24 mouse cellular contexts compared by ENCODE assay signal in genomic region chr1:151140956-151141355, GRCm38 (mm10). TPM values are rescaled to one million over a fixed set of nuclear protein-coding genes. Genes with fewer than 3 reads are reported as not detected.
DNase-seq lines count a peak whose midpoint lies in the region; ATAC-seq and TF ChIP-seq lines count a peak whose summit lies in the region.
"Had no signal": no experiment of that assay in that cellular context is flagged by ENCODE, and none has a peak within 500 bp of the region (broad histone marks: within the 10 kb centered on the region; RNA-seq: fewer than 3 reads in every experiment).

No protein-coding gene starts in this region.

- H3K9me3 ChIP-seq in embryonic facial prominence, embryonic 10.5 days = no peaks in the 10 kb centered on the region
- H3K9me3 ChIP-seq in embryonic facial prominence, embryonic 14.5 days (ENCODE audit: control insufficient read depth, low read length) = no peaks in the 10 kb centered on the region
- no peaks in the 10 kb centered on the region for H3K9me3 ChIP-seq in limb, embryonic 12.5 days
- H3K9me3 ChIP-seq: forebrain, embryonic 13.5 days; G1E; heart, embryonic 15.5 days; hindbrain, embryonic 10.5 days had no signal

- no peak overlapping the region for H3K4me2 ChIP-seq in embryonic facial prominence, embryonic 14.5 days (ENCODE audit: low read depth, low read length)
- H3K4me2 ChIP-seq in limb, embryonic 12.5 days = no peak overlapping the region
- H3K4me2 ChIP-seq: forebrain, embryonic 13.5 days; heart, embryonic 15.5 days; hindbrain, embryonic 14.5 days had no signal

- no peak for TF ChIP-seq CTCF in layer of hippocampus, adult 2 months (conservative IDR thresholded peaks at IDR 0.05)

- H3K27me3 ChIP-seq in embryonic facial prominence, embryonic 10.5 days (replicated peaks; ENCODE audit: low read depth, poor library complexity, severe bottlenecking) = no peaks in the 10 kb centered on the region
- H3K27me3 ChIP-seq in embryonic facial prominence, embryonic 14.5 days (replicated peaks; ENCODE audit: control insufficient read depth, insufficient read depth, low read length) = no peaks in the 10 kb centered on the region
- H3K27me3 ChIP-seq in limb, embryonic 12.5 days = no peaks in the 10 kb centered on the region
- H3K27me3 ChIP-seq: forebrain, embryonic 13.5 days; heart, embryonic 15.5 days had no signal

- peak; percentile 79; the same call in 1 of the 2 replicates for ATAC-seq in embryonic facial prominence, embryonic 14.5 days (ENCODE audit: low read depth)
- ATAC-seq in limb, embryonic 12.5 days (ENCODE audit: insufficient number of reproducible peaks, insufficient read depth, low FRiP score, low TSS enrichment, low read depth) = 0 out of 2 replicates have a peak, but pooled peaks have one; percentile 60
- ATAC-seq: CD4-positive, CD25-positive, alpha-beta regulatory T cell, adult 4 months; forebrain, embryonic 13.5 days; intestine, postnatal 0 days had no signal

- H3K4me3 ChIP-seq in embryonic facial prominence, embryonic 10.5 days = no peak overlapping the region
- no peak overlapping the region for H3K4me3 ChIP-seq in embryonic facial prominence, embryonic 14.5 days (ENCODE audit: low read depth, low read length)
- no peak overlapping the region for H3K4me3 ChIP-seq in limb, embryonic 12.5 days (replicated peaks)
- H3K4me3 ChIP-seq in layer of hippocampus, adult 2 months = no peak overlapping the region
- H3K4me3 ChIP-seq: forebrain, embryonic 13.5 days; heart, embryonic 15.5 days; hindbrain, embryonic 10.5 days had no signal

- H3K4me1 ChIP-seq in embryonic facial prominence, embryonic 10.5 days = peaks cover 11% of the 10 kb centered on the region
- H3K4me1 ChIP-seq in embryonic facial prominence, embryonic 14.5 days (ENCODE audit: control insufficient read depth, insufficient read depth, low read length) = no peaks in the 10 kb centered on the region
- H3K4me1 ChIP-seq in limb, embryonic 12.5 days (replicated peaks) = peaks cover 9% of the 10 kb centered on the region
- H3K4me1 ChIP-seq: forebrain, embryonic 13.5 days; hindbrain, embryonic 10.5 days had no signal

- 48% methylated on average over 3 of the region's 3 CpGs for WGBS in embryonic facial prominence, embryonic 10.5 days
- WGBS in embryonic facial prominence, embryonic 14.5 days = 19% methylated on average over 3 of the region's 3 CpGs
- WGBS in limb, embryonic 12.5 days = 26% methylated on average over 3 of the region's 3 CpGs

- no peak overlapping the region for H3K9ac ChIP-seq in embryonic facial prominence, embryonic 14.5 days (ENCODE audit: low read depth, low read length)
- H3K9ac ChIP-seq in limb, embryonic 12.5 days (replicated peaks) = no peak overlapping the region
- H3K9ac ChIP-seq: forebrain, embryonic 13.5 days; heart, embryonic 15.5 days; hindbrain, embryonic 14.5 days had no signal

- DNase-seq in embryo, embryonic 11 days = peak; percentile 6
- DNase-seq in embryo, embryonic 9.5 days (ENCODE audit: extremely low spot score) = no peak
- DNase-seq in embryonic facial prominence, embryonic 10.5 days (ENCODE audit: low spot score) = peak; percentile 27
- DNase-seq in embryonic facial prominence, embryonic 14.5 days (ENCODE audit: low spot score) = peak; percentile 85
- DNase-seq in adrenal gland, adult 2 months = no peak
- no peak for DNase-seq in layer of hippocampus, adult 2 months (ENCODE audit: low spot score in 2 of 2)
- DNase-seq in adipocyte (ENCODE audit: low spot score) = no peak
- DNase-seq: adrenal gland, postnatal 25 days; B cell, adult 2 months; cerebellum, adult 18-20 months; cerebellum, adult 9-11 months; cerebellum, postnatal 36 days; heart, postnatal 14 days; kidney, adult 8-10 months had no signal

- H3K36me3 ChIP-seq in embryonic facial prominence, embryonic 10.5 days (replicated peaks) = no peaks in the 10 kb centered on the region
- no peaks in the 10 kb centered on the region for H3K36me3 ChIP-seq in embryonic facial prominence, embryonic 14.5 days (ENCODE audit: control insufficient read depth, insufficient read depth, low read length)
- no peaks in the 10 kb centered on the region for H3K36me3 ChIP-seq in limb, embryonic 12.5 days
- H3K36me3 ChIP-seq: G1E; heart, embryonic 15.5 days; hindbrain, embryonic 10.5 days had no signal

- no peak overlapping the region; the same call in 1 of the 2 replicates for H3K27ac ChIP-seq in embryonic facial prominence, embryonic 10.5 days (replicated peaks)
- no peak overlapping the region; the same call in 1 of the 2 replicates for H3K27ac ChIP-seq in embryonic facial prominence, embryonic 14.5 days (replicated peaks; ENCODE audit: low read depth, low read length)
- peak overlapping the region; percentile 26 for H3K27ac ChIP-seq in limb, embryonic 12.5 days
- H3K27ac ChIP-seq in layer of hippocampus, adult 2 months = no peak overlapping the region
- H3K27ac ChIP-seq: forebrain, embryonic 13.5 days; heart, embryonic 15.5 days; hindbrain, embryonic 10.5 days; hindbrain, embryonic 14.5 days had no signal

RNA-seq across cellular contexts. Expression of gene Gm47985, which starts 41.4 kb away (rescaled TPM):
- 0.11 and 0.40 TPM in 2 replicates for polyA plus RNA-seq in embryonic facial prominence, embryonic 10.5 days (2016; fragmentation: Nextera tagmentation; extraction: Ambion mirVana)
- 0.18 and 0.48 TPM in 2 replicates for polyA plus RNA-seq in embryonic facial prominence, embryonic 14.5 days (2014; fragmentation: Nextera tagmentation; extraction: Ambion mirVana)
- polyA plus RNA-seq in limb, embryonic 12.5 days (2016; fragmentation: Nextera tagmentation; extraction: Ambion mirVana) = 0.92 and 1.3 TPM in 2 replicates
- not detected for total RNA-seq in adrenal gland, adult 2 months (2021)
- polyA plus RNA-seq in adrenal gland, adult 2 months (2012; rRNA removed) = not detected in 2 replicates
- not detected for total RNA-seq in layer of hippocampus, adult 2 months (2021)
- total RNA-seq: adrenal gland, adult 18-20 months; adrenal gland, postnatal 25 days had no signal
- polyA plus RNA-seq: CD4-positive, CD25-positive, alpha-beta regulatory T cell, adult 4 months had no signal

RNA-seq across cellular contexts. Expression of gene Gm8947, which starts 51.2 kb away (rescaled TPM):
- not detected in 2 replicates for polyA plus RNA-seq in embryonic facial prominence, embryonic 10.5 days (2016; fragmentation: Nextera tagmentation; extraction: Ambion mirVana)
- polyA plus RNA-seq in embryonic facial prominence, embryonic 14.5 days (2014; fragmentation: Nextera tagmentation; extraction: Ambion mirVana) = 0.12 TPM in 1 of 2 replicates, not detected in the other
- polyA plus RNA-seq in limb, embryonic 12.5 days (2016; fragmentation: Nextera tagmentation; extraction: Ambion mirVana) = not detected in 2 replicates
- not detected for total RNA-seq in adrenal gland, adult 2 months (2021)
- polyA plus RNA-seq in adrenal gland, adult 2 months (2012; rRNA removed) = not detected in 2 replicates
- not detected for total RNA-seq in layer of hippocampus, adult 2 months (2021)
- total RNA-seq: adrenal gland, adult 18-20 months; adrenal gland, postnatal 25 days; heart, postnatal 14 days had no signal
- polyA plus RNA-seq: CD4-positive, CD25-positive, alpha-beta regulatory T cell, adult 4 months; forebrain, embryonic 13.5 days; heart, embryonic 15.5 days; hindbrain, embryonic 14.5 days; intestine, postnatal 0 days had no signal

RNA-seq across cellular contexts. Expression of gene Gm47995, which starts 57.3 kb away (rescaled TPM):
- polyA plus RNA-seq in embryonic facial prominence, embryonic 10.5 days (2016; fragmentation: Nextera tagmentation; extraction: Ambion mirVana) = not detected in 2 replicates
- polyA plus RNA-seq in embryonic facial prominence, embryonic 14.5 days (2014; fragmentation: Nextera tagmentation; extraction: Ambion mirVana) = 0.25 TPM in 1 of 2 replicates, not detected in the other
- polyA plus RNA-seq in limb, embryonic 12.5 days (2016; fragmentation: Nextera tagmentation; extraction: Ambion mirVana) = not detected in 2 replicates
- total RNA-seq in adrenal gland, adult 2 months (2021) = not detected
- not detected in 2 replicates for polyA plus RNA-seq in adrenal gland, adult 2 months (2012; rRNA removed)
- not detected for total RNA-seq in layer of hippocampus, adult 2 months (2021)
- total RNA-seq: adrenal gland, adult 18-20 months; adrenal gland, postnatal 25 days; gastrocnemius, adult 8-10 months; heart, postnatal 14 days had no signal
- polyA plus RNA-seq: CD4-positive, CD25-positive, alpha-beta regulatory T cell, adult 4 months; forebrain, embryonic 13.5 days; heart, embryonic 15.5 days; hindbrain, embryonic 14.5 days; intestine, postnatal 0 days had no signal

Comparison
In these comparisons a context has a peak if more than half of its experiments do, and no peak if none do; other contexts are left out.
1. DNase-seq: peak in embryo, embryonic 11 days (single experiment), embryonic facial prominence, embryonic 10.5 days (single experiment) and embryonic facial prominence, embryonic 14.5 days (single experiment); none in embryo, embryonic 9.5 days (single experiment), adrenal gland, adult 2 months (single experiment), layer of hippocampus, adult 2 months (0 of 2) and adipocyte (single experiment).